Mouse (Mus musculus): ENCODE measurements around the gene Capn5. TPM values are rescaled to one million over a fixed set of nuclear protein-coding genes. Genes with fewer than 3 reads are reported as not detected.
A peak's percentile ranks its signal among the peaks of the same experiment; 100 is the strongest.
"Not testable (repeated sequence)": the region's sequence is repeated elsewhere in the genome, so short reads cannot be mapped to it uniquely, and the experiment has no call there.

The Capn5 gene
- 1 to 10 TPM in 2 of 4 experiments, under 1 TPM in 2; 0.73 to 1.6 (median 1.0) TPM for total RNA-seq (2022)

GRCm38 (mm10) chr7:98177929-98178559 is at the start of gene Capn5:
Gene Capn5, minus strand, starts transcription at chr7:98178274.
- DNase-seq (ENCODE audit: low spot score in 2 of 2), result peak; percentile 27 to 41

DNA sequence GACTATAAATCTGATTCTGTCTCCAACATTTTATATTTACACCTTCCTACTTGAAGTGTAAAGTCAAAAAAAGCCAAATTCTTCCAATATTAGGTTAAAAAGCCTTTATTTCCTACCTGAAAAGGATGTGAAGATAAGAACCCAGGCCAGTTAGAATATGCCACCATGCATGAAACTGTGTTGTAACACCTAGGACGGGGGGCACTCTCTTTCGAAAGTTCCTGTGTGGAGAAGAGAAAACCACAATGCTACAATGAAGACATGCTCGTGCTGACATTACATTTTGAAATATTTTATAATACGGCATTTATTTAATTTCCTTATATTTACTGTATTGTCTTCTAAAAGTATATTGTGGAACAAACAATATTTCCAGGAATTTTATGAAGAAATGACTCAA is 45.7 kb upstream of the Capn5 start:
- no peak for DNase-seq (ENCODE audit: low spot score in 2 of 2)

GRCm38 (mm10) chr7:98216713-98217112 is 38.6 kb upstream of the Capn5 start:
- no peak for DNase-seq (ENCODE audit: low spot score in 2 of 2)

- DNase-seq (ENCODE audit: low spot score in 2 of 2), result no peak
Observed at GRCm38 (mm10) chr7:98202946-98203345, 24.9 kb upstream of the Capn5 start.

- no peak for DNase-seq (ENCODE audit: low spot score in 2 of 2)
Observed at GRCm38 (mm10) chr7:98201493-98202028, 23.5 kb upstream of the Capn5 start.

DNA sequence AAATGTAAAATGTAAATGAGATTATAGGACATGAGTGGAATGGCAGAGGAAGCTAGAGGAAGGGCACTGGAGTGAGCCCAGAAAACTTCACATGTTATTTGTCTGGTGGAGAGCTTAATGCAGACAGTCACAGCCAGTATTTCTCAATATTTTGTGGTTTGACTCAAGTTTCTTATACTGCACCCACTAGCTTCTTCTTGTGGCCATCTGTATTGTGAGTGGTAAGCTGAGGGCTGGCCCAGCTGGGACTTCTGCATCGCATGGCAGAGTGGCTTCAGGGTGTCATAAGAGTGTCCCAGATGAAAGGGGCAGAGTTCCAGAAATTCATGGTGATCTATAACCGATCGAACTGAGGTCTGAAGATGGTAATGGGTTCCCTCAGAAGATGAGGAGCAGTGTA is 22.3 kb upstream of the Capn5 start:
- no peak for DNase-seq (ENCODE audit: low spot score in 2 of 2)

DNA sequence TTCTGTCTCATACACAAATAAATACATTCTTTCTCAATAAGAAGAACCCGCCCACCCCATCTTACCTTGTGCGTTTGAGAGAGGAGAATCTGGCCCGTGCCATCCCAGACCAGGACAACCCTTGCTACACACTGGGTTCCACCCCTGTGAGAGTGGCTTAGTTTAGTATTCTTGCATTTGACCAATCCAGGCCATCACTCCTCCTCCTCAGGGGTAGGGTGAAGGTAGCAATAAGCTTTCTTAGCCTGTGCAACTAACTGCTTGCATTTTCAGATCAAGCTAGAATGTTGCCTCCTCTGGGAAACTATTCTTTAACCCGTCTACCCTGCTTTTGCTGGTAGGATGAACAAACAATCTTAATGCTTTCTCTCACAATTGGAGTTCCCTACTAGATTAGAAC is 21.3 kb upstream of the Capn5 start, which contains the start of gene B3gnt6:
Gene B3gnt6, minus strand, starts transcription at position 101 of the 400 bp plus-strand sequence.
- DNase-seq (ENCODE audit: low spot score in 2 of 2), result no peak

DNA sequence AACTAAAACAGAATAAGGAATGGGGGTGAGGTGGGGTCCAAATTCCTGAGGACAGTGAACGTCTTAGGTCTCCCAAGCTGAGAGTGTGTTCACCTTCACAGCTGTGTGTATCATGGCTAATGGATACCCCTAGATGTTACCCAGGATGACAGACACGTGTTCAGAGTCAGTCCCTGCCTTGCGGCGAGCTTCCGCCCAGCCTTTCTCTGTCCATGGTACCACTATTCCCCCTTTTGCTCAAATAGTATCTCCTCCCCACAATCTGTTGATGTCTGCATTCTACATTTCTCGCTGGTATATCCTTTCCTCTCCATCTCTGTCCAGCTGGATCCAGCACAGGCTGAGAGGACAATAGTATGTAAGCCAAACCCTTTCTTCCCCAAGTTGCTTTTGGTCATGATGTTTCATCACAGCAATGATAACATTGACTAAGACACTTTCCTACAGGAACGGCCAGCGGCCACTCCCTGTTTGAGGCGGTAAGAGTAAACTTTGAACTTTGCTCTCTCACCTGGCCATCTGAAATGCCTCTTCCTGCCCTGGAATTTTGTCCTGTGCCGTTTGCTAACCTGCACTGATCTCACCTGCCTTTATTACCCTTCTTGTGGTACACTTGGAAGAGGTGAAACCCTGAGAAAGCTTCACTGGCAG is 17.2 kb upstream of the Capn5 start:
- no peak for DNase-seq (ENCODE audit: low spot score in 2 of 2)

- no peak for DNase-seq (ENCODE audit: low spot score in 2 of 2)
Observed at GRCm38 (mm10) chr7:98194026-98194792, 16.1 kb upstream of the Capn5 start.

- DNase-seq (ENCODE audit: low spot score in 2 of 2), result no peak
Observed at GRCm38 (mm10) chr7:98193515-98194025, 15.5 kb upstream of the Capn5 start.

GRCm38 (mm10) chr7:98191571-98192250 is 13.6 kb upstream of the Capn5 start:
- no peak for DNase-seq (ENCODE audit: low spot score in 2 of 2)

GRCm38 (mm10) chr7:98190578-98190977 is 12.5 kb upstream of the Capn5 start:
- DNase-seq (ENCODE audit: low spot score in 2 of 2), result no peak

DNA sequence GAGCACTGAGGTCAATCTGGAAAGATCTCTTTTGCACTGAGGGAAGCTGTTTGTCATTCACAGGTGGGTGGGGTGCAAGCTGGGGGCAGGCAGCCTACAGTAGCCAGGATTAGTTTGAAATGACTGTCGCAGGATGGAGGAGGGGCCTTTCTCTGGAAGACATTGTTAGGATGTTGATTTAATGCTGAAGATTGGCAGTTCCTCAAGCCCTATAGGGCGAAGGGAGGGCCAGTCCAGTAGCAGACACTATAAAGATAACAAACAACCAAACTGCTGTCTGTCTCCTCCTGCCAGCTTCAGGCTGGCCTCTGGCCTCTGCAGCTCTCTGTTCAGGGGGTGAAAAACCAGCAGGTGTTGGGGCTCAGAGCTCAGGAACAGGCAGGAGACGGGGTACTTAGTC is 11.7 kb upstream of the Capn5 start:
- no peak for DNase-seq (ENCODE audit: low spot score in 2 of 2)

DNA sequence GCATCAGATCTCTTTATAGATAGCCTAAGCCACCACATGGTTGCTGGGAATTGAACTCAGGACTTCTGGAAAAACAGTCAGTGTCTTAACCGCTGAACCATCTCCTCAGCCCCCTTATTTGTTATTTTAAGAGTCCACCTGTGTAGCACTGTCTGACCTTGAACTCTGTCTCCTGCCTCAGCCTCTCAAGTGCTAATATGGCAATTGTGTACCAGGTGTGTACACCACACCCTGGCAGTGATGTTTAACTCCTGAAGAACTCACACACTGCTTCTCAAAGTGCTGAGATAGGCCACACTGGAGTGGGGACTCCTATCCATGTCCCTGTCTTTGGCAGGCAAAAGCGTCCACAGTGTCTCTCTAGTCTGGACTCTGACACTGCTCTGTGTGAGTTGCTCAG is 10.6 kb upstream of the Capn5 start:
- no peak for DNase-seq (ENCODE audit: low spot score in 2 of 2)

- no peak for DNase-seq (ENCODE audit: low spot score in 2 of 2)
Observed at GRCm38 (mm10) chr7:98188238-98188637, 10.2 kb upstream of the Capn5 start.

- DNase-seq (ENCODE audit: low spot score in 2 of 2), result not testable (repeated sequence)
Observed at GRCm38 (mm10) chr7:98187332-98187731, 9.3 kb upstream of the Capn5 start.

DNA sequence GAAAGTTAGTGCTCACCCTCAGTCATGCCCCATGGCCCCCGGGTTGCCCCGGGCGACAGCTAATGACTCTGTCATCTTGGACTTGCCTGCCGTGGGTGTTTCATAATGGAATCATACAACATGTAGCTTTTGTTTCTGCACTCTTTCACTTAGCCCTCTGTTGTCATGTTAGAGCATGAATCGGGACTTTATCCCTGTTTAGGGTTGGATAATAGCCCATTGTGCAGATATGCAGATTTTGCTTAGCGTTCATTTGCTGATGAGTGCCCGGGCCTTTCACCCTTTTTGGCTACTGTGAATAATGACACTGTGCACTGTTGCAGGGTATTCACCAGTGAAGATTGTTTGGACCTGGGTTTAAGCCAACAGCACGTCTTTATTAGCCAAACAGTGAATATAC is 8.6 kb upstream of the Capn5 start:
- no peak for DNase-seq (ENCODE audit: low spot score in 2 of 2)

- peak in 1 of 2 experiments; percentile 52 for DNase-seq (ENCODE audit: low spot score in 2 of 2)
Observed at GRCm38 (mm10) chr7:98185326-98185725, 7.3 kb upstream of the Capn5 start.

GRCm38 (mm10) chr7:98178560-98179231 is 622 bp upstream of the Capn5 start:
- no peak for DNase-seq (ENCODE audit: low spot score in 2 of 2)

DNA sequence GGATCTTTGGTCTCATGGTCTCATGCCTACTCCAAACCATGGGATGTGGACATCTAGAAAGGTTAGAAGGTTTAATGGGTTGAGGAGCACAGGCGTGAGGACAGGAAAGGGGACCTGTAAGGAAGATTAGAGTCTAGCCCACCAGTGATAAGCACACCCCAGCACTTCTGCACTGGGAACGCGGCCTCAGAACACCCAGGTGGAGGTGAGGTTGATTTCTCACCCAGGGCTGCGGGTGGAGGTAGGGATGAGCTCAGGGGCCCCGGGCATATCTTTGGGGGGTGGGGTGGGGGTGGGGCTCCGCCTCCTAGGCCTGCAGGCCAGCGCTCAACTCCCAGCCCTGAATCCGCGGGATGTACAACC is 527 bp downstream of the Capn5 start:
- DNase-seq (ENCODE audit: low spot score in 2 of 2), result no peak

DNA sequence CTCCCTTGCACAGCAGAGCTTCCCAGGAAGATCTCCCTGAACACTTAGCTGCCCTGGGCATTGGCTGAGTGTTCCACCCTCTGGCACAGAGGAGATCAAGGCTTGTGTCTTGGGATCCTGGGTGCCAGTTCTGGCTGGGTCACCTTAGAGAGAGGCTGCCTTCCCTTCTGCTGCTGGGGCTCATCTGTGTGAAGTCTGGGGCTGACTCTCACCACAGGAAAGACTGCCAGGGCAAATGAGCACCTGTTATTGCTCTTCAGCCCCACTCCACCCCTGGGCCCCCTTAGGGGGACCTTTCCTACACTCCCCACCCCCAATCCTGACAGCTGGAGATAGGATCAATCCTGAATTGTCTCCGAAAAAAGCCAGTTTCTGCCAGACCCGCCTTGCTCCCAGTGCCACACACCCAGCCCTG is 996 bp downstream of the Capn5 start:
- no peak for DNase-seq (ENCODE audit: low spot score in 2 of 2)

All from gastrocnemius, adult 8-10 months (tissue).